Mouse (Mus musculus) left cerebral cortex, postnatal 36 days (tissue): Measurements from ENCODE around the gene Lpp. TPM values are rescaled to one million over a fixed set of nuclear protein-coding genes. Genes with fewer than 3 reads are reported as not detected.

Experiments used
- DNase-seq, 2 experiments: peaks; one replicate each; pipeline ENCODE4 v3.0.0; 2021 to 2022; ENCODE audit warnings: low spot score in 2 of 2, mixed read lengths in 1 of 2
- intact Hi-C: fragments of 180-260 bp; cut with DNase I; formaldehyde crosslinking; loops from one replicate; pipeline ENCODE4 v1.15.1; 2025
- total RNA-seq, 2 experiments: library from RNA; stranded (reverse); gene quantifications; 2 replicates each; pipeline ENCODE4 v1.2.3; 2021

Gene Lpp
- total RNA-seq, 2 experiments from 2014 or later, result 4.4 to 7.8 TPM

GRCm38 (mm10) chr16:24517501-24518042 is 124.3 kb downstream of the Lpp start:
- no peak for DNase-seq
- intact Hi-C loops, result no loop called here

GRCm38 (mm10) chr16:24518785-24519184 is 125.5 kb downstream of the Lpp start:
- intact Hi-C loops, result no loop called here
- DNase-seq, result no peak

GRCm38 (mm10) chr16:24527219-24527618 is 133.9 kb downstream of the Lpp start:
- no peak for DNase-seq
- intact Hi-C loops, result no loop called here

- no peak for DNase-seq
- intact Hi-C loops, result no loop called here
These were observed 138.4 kb downstream of the Lpp start for GRCm38 (mm10) chr16:24531681-24532080.

- DNase-seq, result peak in 1 of 2 experiments; percentile 9
- intact Hi-C loops, result loop anchor here (5.0 kb wide), 1 partner anchor 548 kb away; the partner anchor contains the start of genes Bcl6 and Gm37419
These were observed 141.9 kb downstream of the Lpp start for GRCm38 (mm10) chr16:24535221-24535620.

GRCm38 (mm10) chr16:24536261-24536660 is 143.0 kb downstream of the Lpp start:
- DNase-seq, result peak in 1 of 2 experiments; percentile 12

GRCm38 (mm10) chr16:24539003-24539402 is 145.7 kb downstream of the Lpp start:
- DNase-seq, result no peak
- intact Hi-C loops, result loop anchor here (5.0 kb wide), 1 partner anchor 552 kb away; the partner anchor contains the start of genes Bcl6 and Gm37419

More at GRCm38 (mm10) chr16:24536261-24536660, 143.0 kb downstream of the Lpp start:
- intact Hi-C loops, result loop anchor here (5.0 kb wide), 1 partner anchor 549 kb away; the partner anchor contains the start of genes Bcl6 and Gm37419

- intact Hi-C loops, result no loop called here
- no peak for DNase-seq
These were observed 149.6 kb downstream of the Lpp start for GRCm38 (mm10) chr16:24542864-24543263.

GRCm38 (mm10) chr16:24545366-24545765 is 152.1 kb downstream of the Lpp start:
- intact Hi-C loops, result no loop called here
- DNase-seq, result no peak

GRCm38 (mm10) chr16:24558458-24558857 is 165.2 kb downstream of the Lpp start:
- no peak for DNase-seq
- intact Hi-C loops, result no loop called here

GRCm38 (mm10) chr16:24559811-24560210 is 166.5 kb downstream of the Lpp start:
- intact Hi-C loops, result no loop called here
- DNase-seq, result no peak

- intact Hi-C loops, result no loop called here
- DNase-seq, result no peak
These were observed 167.7 kb downstream of the Lpp start for GRCm38 (mm10) chr16:24560998-24561397.

- intact Hi-C loops, result no loop called here
- no peak for DNase-seq
These were observed 168.3 kb downstream of the Lpp start for GRCm38 (mm10) chr16:24561602-24562001.

GRCm38 (mm10) chr16:24565311-24565710 is 172.0 kb downstream of the Lpp start:
- no peak for DNase-seq
- intact Hi-C loops, result no loop called here

- no peak for DNase-seq
- intact Hi-C loops, result no loop called here
These were observed 173.0 kb downstream of the Lpp start for GRCm38 (mm10) chr16:24566277-24566676.

- intact Hi-C loops, result no loop called here
- DNase-seq, result no peak
These were observed 174.3 kb downstream of the Lpp start for GRCm38 (mm10) chr16:24567562-24567961.

GRCm38 (mm10) chr16:24568061-24568460 is 174.8 kb downstream of the Lpp start:
- intact Hi-C loops, result no loop called here
- no peak for DNase-seq

- no peak for DNase-seq
- intact Hi-C loops, result no loop called here
These were observed 176.4 kb downstream of the Lpp start for GRCm38 (mm10) chr16:24569681-24570080.

GRCm38 (mm10) chr16:24576999-24577398 is 183.7 kb downstream of the Lpp start:
- DNase-seq, result no peak
- intact Hi-C loops, result no loop called here

- intact Hi-C loops, result no loop called here
- no peak for DNase-seq
These were observed 184.5 kb downstream of the Lpp start for GRCm38 (mm10) chr16:24577798-24578197.

- intact Hi-C loops, result no loop called here
- DNase-seq, result no peak
These were observed 189.5 kb downstream of the Lpp start for GRCm38 (mm10) chr16:24582847-24583246.

GRCm38 (mm10) chr16:24593535-24593934 is 200.2 kb downstream of the Lpp start:
- intact Hi-C loops, result no loop called here

More at GRCm38 (mm10) chr16:24593535-24593934, 200.2 kb downstream of the Lpp start:
- DNase-seq, result no peak
